Mouse (Mus musculus) cerebellum, adult 2 months (tissue): ENCODE results near the gene Rab5c.

ENCODE experiments used
- CTCF ChIP-seq: fragments of 200-500 bp; IDR thresholded peaks from 2 replicates; pipeline ENCODE4 v1.5.1; 2011; ENCODE audit warnings: low read depth, mild to moderate bottlenecking, control low read depth, low read length, moderate library complexity, borderline replicate concordance; ENCODE audit not compliant: insufficient read depth
- POLR2A ChIP-seq: fragments of 200-500 bp; IDR thresholded peaks from 2 replicates; pipeline ENCODE4 v1.6.1; 2011; ENCODE audit warnings: low read length, control low read depth, borderline replicate concordance; ENCODE audit not compliant: insufficient read depth

GRCm38 (mm10) chr11:100767871-100768270, 29.9 kb upstream of the Rab5c start:
- TF ChIP-seq CTCF (no peak), POLR2A (no peak)
